28 mouse cellular contexts compared by ENCODE assay signal in the genomic region with DNA sequence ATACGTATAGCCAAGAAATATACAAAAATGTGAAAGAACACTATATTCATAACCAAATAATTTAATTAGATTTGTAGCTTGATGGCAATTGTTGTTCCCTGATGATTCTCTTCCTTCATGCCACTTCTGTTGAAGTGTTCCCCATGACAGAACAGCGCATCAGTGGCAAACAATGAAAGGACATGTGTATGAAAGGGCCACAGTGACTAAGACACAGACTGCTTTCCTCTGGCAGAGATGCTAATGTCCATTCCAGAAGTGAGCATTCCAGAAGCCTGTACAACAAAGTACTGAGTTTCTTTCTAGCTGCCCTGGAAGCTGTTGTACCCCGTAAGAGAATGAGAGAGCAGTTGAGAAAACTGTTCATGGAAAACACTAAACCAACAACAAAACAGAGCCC.
A peak's percentile ranks its signal among the peaks of the same experiment; 100 is the strongest.
DNase-seq lines count a peak whose midpoint lies in the region; ATAC-seq and TF ChIP-seq lines count a peak whose summit lies in the region.
"Had no signal": no experiment of that assay in that cellular context is flagged by ENCODE, and none has a peak within 500 bp of the region (broad histone marks: within the 10 kb centered on the region; RNA-seq: fewer than 3 reads in every experiment).

No protein-coding gene starts in this region.

- no peak overlapping the region for H3K4me3 ChIP-seq in liver, adult 2 months (ENCODE audit: insufficient read depth, low read depth, low read length)
- H3K4me3 ChIP-seq in liver, embryonic 14.5 days (ENCODE audit: insufficient read depth in 1 of 2, low read depth in 2 of 2, low read length in 2 of 2): no peak overlapping the region
- H3K4me3 ChIP-seq: forebrain, embryonic 13.5 days; heart, embryonic 10.5 days; heart, embryonic 15.5 days; megakaryocyte, embryonic 14.5 days; neural tube, embryonic 12.5 days had no signal

- H3K79me2 ChIP-seq in liver, adult 2 months (ENCODE audit: control insufficient read depth, insufficient read depth, low read length): no peaks in the 10 kb centered on the region

- ATAC-seq in liver, embryonic 14.5 days (ENCODE audit: insufficient read depth): no peak
- ATAC-seq in megakaryocyte-erythroid progenitor cell, adult 5-6 weeks (replicated peaks; ENCODE audit: low FRiP score, low TSS enrichment, poor library complexity, severe bottlenecking): no peak
- ATAC-seq: forebrain, embryonic 13.5 days; hindbrain, embryonic 16.5 days had no signal

- no peaks in the 10 kb centered on the region for H3K36me3 ChIP-seq in liver, adult 2 months (ENCODE audit: control insufficient read depth, insufficient read depth, low read length)
- no peaks in the 10 kb centered on the region for H3K36me3 ChIP-seq in liver, embryonic 14.5 days (replicated peaks; ENCODE audit: control insufficient read depth, insufficient read depth, low read depth)
- H3K36me3 ChIP-seq: heart, embryonic 10.5 days; heart, embryonic 15.5 days; neural tube, embryonic 12.5 days had no signal

- 73% methylated on average over 3 of the region's 3 CpGs for WGBS in liver, adult 2 months
- 68% methylated on average over 3 of the region's 3 CpGs for WGBS in liver, embryonic 14.5 days (ENCODE audit: insufficient replicate concordance)

- no peak overlapping the region for H3K9ac ChIP-seq in liver, adult 2 months (ENCODE audit: low read depth, low read length)
- H3K9ac ChIP-seq in liver, embryonic 14.5 days (replicated peaks): no peak overlapping the region
- H3K9ac ChIP-seq: forebrain, embryonic 13.5 days; heart, embryonic 15.5 days; neural tube, embryonic 12.5 days had no signal

- no peak for TF ChIP-seq CTCF in liver, adult 2 months (IDR thresholded peaks at IDR 0.05; ENCODE audit: low read depth, low read length)
- TF ChIP-seq CTCF in liver, embryonic 14.5 days (IDR thresholded peaks at IDR 0.05; ENCODE audit: low read depth): no peak

- H3K27me3 ChIP-seq in liver, adult 2 months (ENCODE audit: control insufficient read depth, insufficient read depth, low read length): no peaks in the 10 kb centered on the region
- H3K27me3 ChIP-seq in liver, embryonic 14.5 days (ENCODE audit: control insufficient read depth, insufficient read depth, low read length): no peaks in the 10 kb centered on the region
- H3K27me3 ChIP-seq: CH12.LX; forebrain, embryonic 13.5 days; heart, embryonic 15.5 days; megakaryocyte, embryonic 14.5 days; neural tube, embryonic 12.5 days had no signal

- no peaks in the 10 kb centered on the region for H3K9me3 ChIP-seq in liver, embryonic 14.5 days (ENCODE audit: control insufficient read depth, low read length)
- H3K9me3 ChIP-seq: heart, embryonic 10.5 days; neural tube, embryonic 12.5 days had no signal

- TF ChIP-seq EP300 in liver, embryonic 14.5 days (IDR thresholded peaks at IDR 0.05; ENCODE audit: low read depth): no peak

- peaks cover 5% of the 10 kb centered on the region for H3K4me1 ChIP-seq in liver, adult 2 months (ENCODE audit: control insufficient read depth, insufficient read depth, low read length)
- peaks cover 0 to 2% of the 10 kb centered on the region in 2 experiments; a peak in 2 of 4 replicates for H3K4me1 ChIP-seq in liver, embryonic 14.5 days (replicated peaks; ENCODE audit: control insufficient read depth in 2 of 2, insufficient read depth in 2 of 2, low read length in 1 of 2)
- H3K4me1 ChIP-seq: forebrain, embryonic 13.5 days; heart, embryonic 10.5 days; heart, embryonic 15.5 days; megakaryocyte, embryonic 14.5 days; neural tube, embryonic 12.5 days had no signal

- DNase-seq in embryo, embryonic 10 days (ENCODE audit: low spot score): peak; percentile 2
- DNase-seq in embryo, embryonic 9.5 days (ENCODE audit: extremely low spot score): no peak
- DNase-seq in liver, adult 2 months (ENCODE audit: extremely low read depth, low read depth, low spot score): no peak
- no peak for DNase-seq in liver
- peak; percentile 80 for DNase-seq in Muller cell, postnatal 12 days (ENCODE audit: inconsistent ontology term)
- no peak for DNase-seq in liver, embryonic 14.5 days (ENCODE audit: low read depth in 3 of 3, low spot score in 3 of 3)
- DNase-seq in cerebellum, postnatal 36 days: no peak
- DNase-seq: adrenal gland, postnatal 14 days; cerebellum, adult 11-12 months; cerebellum, adult 9-11 months; gastrocnemius, postnatal 14 days; heart, adult 11 months; kidney, postnatal 10 days; left cerebral cortex, postnatal 4 days; lung, postnatal 4 days; midbrain, embryonic 14.5 days; right cerebral cortex, postnatal 4 days; thymus, adult 18-20 months; thymus, postnatal 36 days had no signal

- no peak for TF ChIP-seq POLR2A in liver, adult 2 months (IDR thresholded peaks at IDR 0.05; ENCODE audit: extremely low read depth, insufficient read depth, low read length)

- H3K4me2 ChIP-seq in liver, embryonic 14.5 days (ENCODE audit: low read depth): peak overlapping the region; percentile 13; the same call in 1 of the 2 replicates
- H3K4me2 ChIP-seq: forebrain, embryonic 13.5 days; heart, embryonic 15.5 days; neural tube, embryonic 12.5 days had no signal

- peak overlapping the region; percentile 60 for H3K27ac ChIP-seq in liver, adult 2 months (replicated peaks; ENCODE audit: insufficient read depth, low read depth, low read length)
- H3K27ac ChIP-seq in liver, embryonic 14.5 days: no peak overlapping the region
- H3K27ac ChIP-seq: forebrain, embryonic 13.5 days; heart, embryonic 10.5 days; heart, embryonic 15.5 days; neural tube, embryonic 12.5 days; stomach, postnatal 0 days had no signal

Comparison
In these comparisons a context has a peak if more than half of its experiments do, and no peak if none do; other contexts are left out.
1. DNase-seq: peak in embryo, embryonic 10 days (single experiment) and Muller cell, postnatal 12 days (single experiment); none in embryo, embryonic 9.5 days (single experiment), liver, adult 2 months (single experiment), liver (single experiment), liver, embryonic 14.5 days (0 of 3) and cerebellum, postnatal 36 days (0 of 2).